Mouse (Mus musculus): ENCODE measurements at regions not wholly inside any gene's neighbourhood (a gene's known extent, or its start where the extent isn't known, plus 50 kb on each side); places are given as distances from the start of the nearest gene placed in this dataset.

DNA sequence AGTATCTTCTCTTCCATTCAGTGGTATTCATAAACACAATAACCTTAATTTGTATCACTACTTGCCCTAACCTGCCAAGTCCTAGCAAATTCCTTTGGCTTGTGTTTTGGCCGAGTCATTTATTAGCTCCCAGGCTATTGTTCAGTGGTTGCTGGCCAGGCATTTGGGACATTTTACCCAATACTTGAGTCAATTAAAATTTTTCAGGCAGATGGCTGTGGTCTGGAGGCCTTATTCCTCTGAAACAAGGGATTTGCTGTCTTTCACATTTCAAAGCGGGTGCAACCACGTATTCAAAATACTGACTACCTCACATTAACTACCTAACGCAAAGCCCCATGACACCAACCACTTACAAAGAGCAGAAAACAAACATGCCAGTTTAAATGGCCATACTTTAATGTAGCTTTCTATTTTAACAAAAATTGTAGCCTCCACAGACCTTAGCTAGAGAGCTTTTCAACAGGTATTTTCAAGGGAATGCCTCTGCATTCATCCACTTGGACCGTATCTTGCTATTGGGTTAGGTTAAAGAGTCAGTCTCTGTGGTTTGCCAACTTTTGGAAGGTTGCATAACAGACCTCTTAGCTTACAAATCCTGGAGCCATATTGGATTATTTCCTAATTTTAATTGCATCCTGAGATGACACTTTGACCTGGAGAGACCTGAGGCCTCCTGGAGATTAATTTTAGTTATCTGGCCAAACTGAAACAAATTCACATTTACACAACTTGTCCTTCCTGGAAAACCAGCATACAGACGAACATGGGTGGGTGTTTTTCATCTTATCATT is 224.7 kb upstream of the Fam241a start:
- no peak for DNase-seq (ENCODE audit: low spot score)

DNA sequence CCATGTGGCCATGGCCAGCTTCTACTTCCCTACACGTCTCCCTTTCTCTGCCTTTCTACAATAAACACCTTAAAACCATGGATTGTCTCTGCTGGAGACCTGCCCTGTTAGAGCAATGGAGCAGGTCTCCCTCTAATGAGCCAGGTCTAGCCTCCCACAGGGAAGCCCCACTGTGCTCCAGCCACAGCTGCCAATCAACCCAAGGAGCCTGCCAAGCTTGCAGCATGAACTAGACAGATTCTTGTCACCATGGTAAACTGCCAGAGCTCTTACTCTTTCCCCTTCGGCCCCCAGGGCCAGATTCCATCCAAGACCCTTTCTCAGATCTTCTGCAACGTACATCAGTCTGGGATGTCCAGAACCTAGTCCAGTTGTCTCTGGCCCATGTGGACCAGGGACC is 217.1 kb upstream of the Fam241a start:
- DNase-seq (ENCODE audit: low spot score): no peak

DNA sequence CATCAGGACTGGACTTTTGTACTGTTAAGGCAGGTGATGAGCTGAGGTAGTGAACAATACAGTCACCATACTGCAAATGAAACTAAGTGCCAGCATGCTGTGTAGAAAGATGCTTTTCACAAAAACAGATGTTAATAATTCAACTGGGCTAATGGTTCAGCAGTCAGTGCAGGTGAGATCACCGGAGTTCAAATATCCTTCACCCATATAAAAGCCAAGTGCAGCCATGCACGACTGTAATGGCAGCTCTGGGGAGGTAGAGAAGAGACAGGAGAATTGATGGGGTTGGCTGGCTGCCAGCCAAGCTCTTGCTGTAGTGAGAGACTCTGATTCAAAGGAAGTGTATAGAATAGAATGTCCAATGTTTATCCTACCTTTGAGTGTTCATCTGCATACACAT is 214.3 kb upstream of the Fam241a start:
- DNase-seq (ENCODE audit: low spot score): no peak

DNA sequence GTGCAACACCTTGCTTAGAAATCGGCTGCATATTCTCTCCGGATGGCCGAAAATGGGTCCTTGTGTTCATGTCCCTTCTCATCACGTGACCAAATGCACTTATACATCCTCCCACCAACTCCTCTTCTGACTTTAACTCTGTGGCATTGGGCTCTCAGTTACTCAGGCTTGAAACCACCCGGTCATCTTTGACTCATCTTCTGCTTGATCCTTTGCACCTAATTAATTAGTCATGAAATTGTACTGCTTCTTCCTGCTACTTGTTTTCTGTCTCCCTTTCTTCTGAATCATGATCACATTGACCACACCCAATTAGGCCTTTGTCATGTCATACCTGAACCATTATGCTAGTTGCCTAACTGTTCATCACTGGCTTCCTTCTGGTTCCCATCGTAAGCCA is 208.4 kb upstream of the Fam241a start:
- DNase-seq (ENCODE audit: low spot score): no peak

DNA sequence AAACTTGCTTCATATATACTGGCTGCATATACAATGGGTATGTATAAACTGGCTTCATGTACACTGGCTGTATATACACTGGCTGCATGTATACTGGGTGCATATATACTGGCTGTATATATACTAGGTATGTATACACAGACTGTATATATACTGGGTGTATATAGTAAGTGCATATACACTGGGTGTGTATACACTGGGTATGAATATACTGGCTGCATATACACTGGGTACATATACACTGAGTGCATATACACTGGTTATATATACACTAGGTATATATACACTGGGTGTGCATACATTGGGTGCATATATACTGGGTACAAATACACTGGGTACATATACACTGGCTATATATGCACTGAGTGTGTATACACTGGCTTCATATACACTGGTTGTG is 196.9 kb upstream of the Fam241a start:
- DNase-seq (ENCODE audit: low spot score): no peak

DNA sequence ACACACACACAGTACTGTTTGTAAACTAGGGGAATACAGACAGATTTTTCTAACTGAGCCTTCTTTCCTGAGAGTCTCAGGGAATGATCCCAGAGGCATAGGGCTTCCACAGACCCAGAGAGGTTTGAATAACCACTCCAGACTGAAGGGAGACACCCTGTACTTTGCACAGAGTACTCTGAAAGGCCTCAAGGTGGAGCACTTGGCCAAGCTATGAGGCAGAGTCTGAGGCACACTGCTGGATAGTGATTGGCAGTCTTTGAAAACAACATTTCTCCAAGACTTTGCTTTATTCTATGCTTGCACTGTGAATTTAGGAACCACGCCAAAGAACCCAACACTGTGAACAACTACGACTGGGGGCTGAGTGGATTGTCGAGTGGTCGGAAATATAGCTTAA is 192.1 kb upstream of the Fam241a start:
- no peak for DNase-seq (ENCODE audit: low spot score)

DNA sequence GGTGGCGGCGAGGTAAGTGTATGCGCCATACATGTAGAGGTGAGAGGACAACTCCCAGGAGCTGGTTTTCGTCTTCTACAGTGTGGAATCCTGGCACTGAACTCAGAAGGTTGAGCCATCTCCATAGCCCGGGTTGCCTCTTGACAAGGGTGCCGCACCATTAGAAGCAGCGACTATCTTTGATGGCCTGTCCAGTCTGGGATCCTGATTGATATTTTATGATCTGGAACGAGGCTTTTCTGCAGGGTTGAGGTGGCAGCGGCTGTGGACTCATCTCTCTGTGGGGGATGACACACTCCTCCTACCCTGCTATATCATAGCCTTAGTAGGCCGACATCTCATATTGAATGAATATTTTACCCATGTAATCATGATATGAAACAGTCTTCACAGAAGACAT is 191.0 kb upstream of the Fam241a start:
- DNase-seq (ENCODE audit: low spot score): no peak

DNA sequence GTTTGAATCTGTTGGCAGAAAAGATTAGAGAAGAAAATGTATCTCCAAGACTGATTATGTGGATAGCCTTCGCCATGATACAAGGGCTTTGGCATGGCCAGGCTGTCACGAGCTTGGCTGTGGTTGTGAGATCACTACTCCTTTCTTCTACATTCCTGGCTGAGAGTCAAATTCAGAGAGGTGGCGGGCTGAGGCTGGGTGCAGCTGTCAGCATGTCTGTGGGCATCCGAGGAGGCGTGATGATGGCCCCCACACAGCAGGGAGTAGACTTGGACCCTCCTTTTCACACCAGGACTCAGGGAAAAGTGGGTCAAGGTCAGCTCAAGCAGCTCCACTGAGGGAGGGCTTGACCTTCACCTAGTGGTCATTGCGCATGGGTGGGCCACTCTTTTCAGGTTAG is 186.3 kb upstream of the Fam241a start:
- no peak for DNase-seq (ENCODE audit: low spot score)

DNA sequence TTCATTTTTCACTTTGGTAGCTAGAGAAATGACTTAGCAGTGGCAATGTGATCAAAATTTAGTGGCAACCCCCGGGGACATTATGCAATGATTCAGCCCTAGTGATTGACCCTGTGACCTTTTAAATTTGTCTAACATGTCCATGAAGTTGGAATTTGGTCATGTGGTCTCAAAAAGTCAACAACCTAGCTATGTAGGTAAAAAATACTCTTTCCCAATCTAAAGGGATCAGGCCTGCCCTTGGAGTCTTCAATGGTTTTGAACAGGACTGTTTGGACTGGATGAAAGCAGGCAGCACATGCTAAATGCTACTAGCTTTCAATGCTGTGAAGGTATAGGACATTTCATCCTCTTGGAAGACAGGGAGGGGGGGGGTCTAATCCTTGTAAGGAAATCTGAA is 185.3 kb upstream of the Fam241a start:
- DNase-seq (ENCODE audit: low spot score): no peak

DNA sequence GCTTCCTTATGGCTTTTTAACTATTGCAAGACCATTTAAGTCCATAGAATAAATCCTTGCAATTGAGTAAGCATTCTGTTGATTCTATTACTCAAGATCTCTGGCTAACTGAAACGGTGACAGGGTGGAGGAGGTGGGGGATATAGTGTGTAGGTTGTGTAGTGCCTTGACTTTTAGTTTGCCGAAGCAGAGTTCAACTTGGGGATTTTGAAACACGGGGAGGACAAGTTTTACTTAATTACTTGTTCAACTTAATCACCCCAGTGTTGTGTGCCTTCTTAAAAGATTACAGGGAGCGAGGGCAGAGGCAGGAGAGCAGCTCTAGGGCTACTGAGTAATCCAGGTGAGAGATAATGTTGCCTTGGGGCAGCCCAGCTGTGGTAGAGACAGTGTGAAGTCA is 171.7 kb upstream of the Fam241a start:
- no peak for DNase-seq (ENCODE audit: low spot score)

DNA sequence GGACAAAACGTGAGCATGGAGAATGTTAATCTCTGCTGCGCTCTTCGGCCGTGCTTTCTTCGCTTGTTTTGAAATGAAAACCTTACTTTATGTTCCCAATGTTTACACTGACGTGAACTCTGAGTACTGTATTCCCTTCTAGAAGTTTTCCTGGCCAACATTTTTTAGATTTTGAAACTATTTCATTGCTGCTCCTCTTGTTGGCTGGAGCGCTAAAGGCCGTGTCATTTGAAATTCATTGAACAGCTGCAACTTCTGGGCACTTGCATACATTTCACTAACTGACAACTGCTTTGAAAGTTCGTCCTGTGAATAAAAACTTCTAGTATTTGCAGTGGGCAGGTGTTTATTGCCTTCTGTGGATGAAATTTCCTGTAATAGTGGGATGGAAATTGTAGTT is 157.9 kb upstream of the Fam241a start:
- DNase-seq (ENCODE audit: low spot score): no peak

DNA sequence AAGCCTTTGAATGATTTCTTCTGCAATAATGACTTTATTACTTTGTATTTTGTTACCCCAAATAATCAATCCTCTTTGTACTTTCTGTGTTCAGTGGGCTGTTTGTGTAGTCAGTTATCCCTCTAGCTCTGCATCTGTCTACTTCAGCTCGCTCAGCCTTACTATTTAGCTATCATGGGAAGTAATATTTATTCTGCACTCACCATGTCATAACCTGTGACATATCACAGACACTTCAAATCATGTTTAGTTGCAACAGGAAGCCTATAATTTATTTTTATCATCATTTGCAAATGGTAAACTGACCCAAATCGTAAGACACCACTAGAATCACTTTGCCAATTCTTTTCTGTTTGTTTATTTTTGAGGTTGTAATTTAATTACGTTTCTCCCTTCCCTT is 147.6 kb upstream of the Fam241a start:
- no peak for DNase-seq (ENCODE audit: low spot score)

DNA sequence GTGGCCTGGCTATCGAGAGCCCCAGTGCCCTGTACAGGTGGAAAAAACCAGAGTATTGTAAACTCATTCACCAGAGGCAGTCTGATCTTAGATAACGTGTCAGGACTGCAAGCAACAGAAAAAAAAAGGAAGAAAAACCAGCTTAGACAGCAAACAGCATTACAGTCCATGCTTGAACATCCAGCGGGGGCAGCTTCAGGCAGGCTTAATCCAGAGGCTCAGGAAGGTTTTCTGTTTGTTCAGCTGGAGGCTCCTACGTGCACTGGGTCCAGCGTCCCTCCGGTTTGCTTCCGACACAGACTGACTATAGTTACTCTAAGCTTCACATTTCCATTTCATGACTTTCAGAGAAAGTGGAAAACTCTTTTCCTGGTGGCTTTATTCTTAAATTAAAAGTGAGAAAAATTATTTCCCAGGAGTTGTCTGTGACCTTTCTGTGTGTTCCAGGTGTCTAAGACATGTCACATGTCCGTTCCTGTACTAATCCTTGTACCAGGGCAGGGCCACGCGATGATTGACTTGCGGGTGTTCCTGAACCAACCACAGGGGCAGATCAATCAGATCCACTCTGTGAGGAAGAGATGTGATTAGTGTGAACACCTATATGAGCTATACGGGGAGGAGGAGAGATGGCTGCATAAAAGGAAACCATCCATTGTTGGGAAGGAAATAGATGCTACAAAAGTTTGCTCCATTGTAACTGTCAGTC is 144.4 kb upstream of the Fam241a start:
- no peak for DNase-seq (ENCODE audit: low spot score)

DNA sequence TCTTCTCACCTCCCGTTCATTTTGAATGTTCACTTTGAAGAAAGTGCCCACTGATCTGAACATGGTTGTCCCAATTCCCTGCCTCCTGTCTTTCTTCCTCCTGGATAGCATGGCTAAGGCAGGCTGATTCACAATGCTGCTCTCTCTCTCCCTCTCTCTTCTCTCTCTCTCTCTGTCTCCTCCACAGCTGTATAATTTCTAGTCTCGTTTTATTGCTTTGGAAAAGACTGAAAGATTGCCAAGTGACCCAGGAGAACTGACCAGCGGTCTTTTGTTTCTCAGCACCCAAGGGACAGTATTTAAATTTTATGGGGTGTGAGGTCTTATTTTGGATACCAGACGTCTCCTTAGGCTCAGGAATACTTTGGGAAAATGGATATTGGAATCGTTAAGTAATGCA is 143.1 kb upstream of the Fam241a start:
- no peak for DNase-seq (ENCODE audit: low spot score)

DNA sequence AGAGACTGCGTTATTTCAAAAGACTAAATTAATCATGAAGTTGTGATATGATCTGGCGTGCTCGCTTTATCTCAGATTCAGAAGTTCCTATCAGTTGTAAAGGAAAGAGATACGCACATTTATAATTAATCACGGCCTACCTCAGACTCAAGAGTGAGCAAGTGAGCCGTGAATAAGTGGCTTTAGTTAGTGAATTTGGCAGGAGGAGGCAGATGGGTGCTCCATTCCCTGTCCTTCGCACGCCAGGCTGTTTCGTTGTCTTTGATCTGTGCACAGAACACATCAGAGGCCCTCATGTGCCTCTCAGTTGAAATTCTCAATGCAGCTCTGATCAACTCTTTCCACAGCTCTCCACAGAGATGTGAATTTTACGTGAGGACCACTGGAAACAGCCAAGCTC is 140.4 kb upstream of the Fam241a start:
- DNase-seq (ENCODE audit: low spot score): no peak

DNA sequence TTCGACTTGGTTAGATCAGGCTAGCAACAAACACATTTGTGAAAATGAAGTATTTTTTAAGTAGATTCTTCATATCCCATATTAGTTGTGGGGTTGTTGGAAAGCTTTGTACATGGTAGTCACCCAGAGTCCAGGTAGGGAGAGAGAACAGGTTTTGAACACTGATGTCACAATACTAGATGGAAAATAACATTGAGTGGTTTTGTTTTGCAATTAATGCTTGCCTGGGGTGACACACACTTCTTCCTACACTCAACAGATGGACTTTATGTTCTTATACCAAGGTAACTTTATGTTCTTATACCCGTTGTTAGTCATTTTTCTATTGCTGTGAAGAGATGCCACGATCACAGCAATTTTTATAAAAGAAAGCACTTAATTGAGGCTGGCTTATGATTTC is 134.2 kb upstream of the Fam241a start:
- no peak for DNase-seq (ENCODE audit: low spot score)

DNA sequence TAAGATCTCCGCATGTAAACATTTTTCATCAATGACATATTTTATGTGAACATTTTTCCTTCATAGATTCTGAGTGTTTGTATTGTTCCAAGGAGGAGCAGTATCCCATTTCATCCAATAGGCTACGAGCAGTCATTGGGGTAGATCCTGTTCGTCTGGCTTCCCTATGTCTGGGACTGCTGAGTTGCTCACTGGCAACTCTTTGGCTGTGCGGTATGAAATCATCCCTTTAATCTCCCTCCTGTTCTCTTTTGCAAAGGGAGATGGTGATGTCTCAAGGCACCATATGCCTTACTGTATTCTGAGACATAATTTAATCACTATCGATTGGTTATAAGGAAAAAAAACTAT is 133.4 kb upstream of the Fam241a start:
- no peak for DNase-seq (ENCODE audit: low spot score)

DNA sequence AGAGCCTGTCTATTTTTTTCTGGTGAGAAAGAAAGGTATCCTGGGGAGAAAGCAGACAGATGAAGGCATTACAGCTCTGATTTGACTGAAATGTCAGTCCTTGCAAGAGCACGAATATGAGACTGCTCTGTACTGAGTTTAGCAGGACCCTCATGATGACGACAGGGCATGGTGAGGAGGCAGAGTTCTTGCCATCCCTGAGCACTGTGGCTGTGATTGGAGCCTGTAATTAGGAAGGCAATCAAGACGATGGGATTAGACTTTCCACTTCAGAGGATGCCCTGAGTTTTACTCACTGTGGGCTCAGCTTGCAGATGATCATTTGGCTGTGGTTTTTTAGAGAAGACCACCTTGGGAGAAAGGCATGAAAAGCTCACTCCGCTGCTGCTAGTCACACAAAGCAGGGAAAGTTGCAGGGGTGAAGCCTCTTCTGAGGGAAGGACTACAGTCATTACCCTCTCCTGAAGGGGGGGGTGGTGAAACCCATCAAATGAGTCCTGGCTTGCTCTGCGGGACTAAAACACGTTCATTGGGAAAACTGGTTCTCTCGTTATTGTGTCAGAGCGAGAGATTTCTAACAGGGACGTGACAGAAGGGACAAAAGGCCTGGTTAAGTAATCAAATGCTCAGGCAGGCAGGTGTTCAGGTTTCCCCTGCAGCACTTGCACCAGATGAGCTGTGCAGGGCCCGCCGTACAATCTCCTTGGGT is 132.9 kb upstream of the Fam241a start:
- DNase-seq (ENCODE audit: low spot score): no peak

DNA sequence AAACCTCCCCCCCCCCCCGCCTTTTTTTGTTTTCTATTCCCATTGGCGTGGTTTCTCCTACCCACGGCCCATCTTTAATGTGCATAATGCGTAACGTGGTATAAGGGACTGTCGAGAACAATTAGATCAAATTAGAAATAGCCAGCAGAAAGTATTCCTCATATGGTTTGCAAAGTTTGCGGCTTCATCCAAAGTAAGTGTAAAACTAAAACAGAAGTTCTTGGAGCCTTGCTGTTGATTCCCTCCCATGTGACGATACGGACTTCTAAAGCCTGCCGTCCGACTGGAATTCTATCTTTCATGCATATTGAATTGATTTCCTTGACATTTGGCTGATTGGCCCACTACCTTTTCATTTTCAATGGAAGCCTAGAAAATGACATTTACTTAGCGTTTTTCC is 128.7 kb upstream of the Fam241a start:
- DNase-seq (ENCODE audit: low spot score): no peak

DNA sequence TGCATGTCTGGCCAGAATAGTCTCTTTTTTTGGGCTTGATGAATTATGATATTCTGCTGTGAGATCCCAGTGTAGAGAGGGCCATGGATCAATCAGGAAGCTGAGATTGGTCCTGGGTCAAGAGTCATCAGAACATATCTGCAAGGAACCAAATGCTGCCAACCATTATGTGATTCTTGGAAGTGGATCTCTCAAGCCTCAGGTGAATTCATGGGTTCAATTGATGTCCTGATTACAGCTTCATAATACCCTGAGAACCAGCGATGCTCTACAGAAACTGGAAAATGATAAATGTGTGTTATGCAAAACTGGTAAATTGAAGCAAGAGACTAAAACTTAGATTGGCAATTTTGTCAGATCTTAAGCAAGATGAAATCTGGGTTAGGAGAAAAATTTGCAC is 118.8 kb upstream of the Fam241a start:
- DNase-seq (ENCODE audit: low spot score): no peak

DNA sequence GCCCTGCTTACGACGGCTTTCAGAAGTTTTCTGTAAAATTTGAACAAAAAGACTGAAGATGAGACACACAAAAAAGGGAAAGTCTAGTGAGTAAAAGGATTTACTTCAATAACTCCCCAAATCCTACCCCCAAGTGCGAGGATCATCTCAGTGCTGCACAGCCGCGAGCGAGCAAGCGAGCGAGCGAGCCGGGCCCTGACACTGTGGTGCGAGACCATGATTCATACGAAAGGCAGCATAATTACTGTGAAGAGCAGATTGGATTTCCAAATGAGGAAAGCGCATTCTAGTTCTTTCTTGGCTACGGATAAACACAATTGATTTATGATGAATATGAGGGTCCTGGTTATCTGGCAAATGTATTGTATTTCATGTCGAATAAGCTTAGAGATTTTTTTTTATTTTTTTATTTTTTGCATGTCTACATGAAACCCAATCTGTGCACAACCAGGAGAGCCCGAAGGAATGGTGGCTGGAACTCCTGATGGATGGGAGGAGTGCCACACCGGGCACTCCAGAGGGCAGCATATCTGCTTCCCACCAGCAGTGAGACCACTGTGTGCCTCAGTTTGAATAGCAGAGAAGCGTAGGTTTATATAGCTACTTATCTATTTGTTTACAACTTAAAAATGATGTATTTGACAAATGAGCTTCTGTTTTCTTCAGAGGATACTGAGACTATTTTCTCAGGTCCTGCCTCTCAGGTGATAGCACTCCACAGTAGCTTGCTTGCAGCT is 106.9 kb upstream of the Fam241a start:
- DNase-seq (ENCODE audit: low spot score): no peak

DNA sequence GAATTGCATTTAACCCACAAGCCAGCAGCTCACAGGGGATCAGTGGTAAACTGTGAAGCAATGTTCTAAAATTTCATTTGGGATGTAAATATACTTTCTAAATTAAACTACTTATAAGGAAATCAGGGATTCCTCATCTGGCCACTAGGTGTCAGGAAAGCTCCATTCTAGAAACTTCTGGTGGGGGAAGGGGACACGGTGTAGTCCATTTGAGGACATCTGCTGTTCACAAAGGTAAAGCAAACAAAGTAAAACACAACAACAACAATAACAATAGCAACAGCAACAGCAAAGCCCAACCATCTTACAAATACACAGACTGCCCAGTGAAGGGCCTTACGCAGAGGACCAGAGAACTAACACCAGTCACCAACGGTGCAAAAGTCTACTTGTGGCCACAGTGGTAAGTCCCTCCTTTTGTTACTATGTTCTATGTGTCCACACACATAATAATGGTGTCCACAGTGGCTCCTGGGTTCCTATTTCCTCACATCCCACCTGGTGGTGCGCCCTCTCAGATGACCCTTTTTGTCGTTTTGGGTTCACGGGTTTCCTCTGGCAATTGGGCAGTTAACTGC is 105.9 kb upstream of the Fam241a start:
- DNase-seq (ENCODE audit: low spot score): no peak

Measured in urinary bladder, adult 2 months (tissue).